Mouse (Mus musculus) midbrain, postnatal 0 days (tissue): ENCODE measurements at regions not wholly inside any gene's neighbourhood (a gene's known extent, or its start where the extent isn't known, plus 50 kb on each side); places are given as distances from the start of the nearest gene placed in this dataset.
A peak's percentile ranks its signal among the peaks of the same experiment; 100 is the strongest.

Experiments used
- ATAC-seq: fragments of 200-750 bp; cut with Nextera tagmentation; 2 replicates; pipeline ENCODE4 v1.8.0; 2017; ENCODE audit warnings: moderate number of reproducible peaks, mild to moderate bottlenecking, moderate TSS enrichment, moderate library complexity; ENCODE audit not compliant: low FRiP score
- DNase-seq: peaks from one replicate; pipeline ENCODE4 v3.0.0-alpha.2; 2015; ENCODE audit warnings: low spot score
- H3K27ac ChIP-seq: fragments of 300-500 bp; sonication (generic); 2 replicates; pipeline ENCODE4 v1.5.1; 2014; ENCODE audit warnings: low read depth, mild to moderate bottlenecking, low read length, mixed read lengths
- H3K27me3 ChIP-seq: fragments of 300-500 bp; sonication (generic); 2 replicates; pipeline ENCODE4 v1.6.1; 2014; ENCODE audit warnings: low read length, control low read depth, mixed read lengths; ENCODE audit not compliant: insufficient read depth
- H3K36me3 ChIP-seq: fragments of 300-500 bp; sonication (generic); 2 replicates; pipeline ENCODE4 v1.6.1; 2014; ENCODE audit warnings: low read length, control low read depth, mixed read lengths; ENCODE audit not compliant: insufficient read depth
- H3K4me1 ChIP-seq: fragments of 300-500 bp; sonication (generic); 2 replicates; pipeline ENCODE4 v1.6.1; 2014; ENCODE audit warnings: mild to moderate bottlenecking, control low read depth, antibody characterized with exemption, low read length, mixed read lengths; ENCODE audit not compliant: insufficient read depth
- H3K4me2 ChIP-seq: fragments of 300-500 bp; sonication (generic); 2 replicates; pipeline ENCODE4 v1.6.1; 2014; ENCODE audit warnings: low read depth, mild to moderate bottlenecking, low read length, mixed read lengths; ENCODE audit not compliant: poor library complexity, severe bottlenecking
- H3K4me3 ChIP-seq: fragments of 300-500 bp; sonication (generic); 2 replicates; pipeline ENCODE4 v1.5.1; 2014; ENCODE audit warnings: low read depth, mild to moderate bottlenecking, low read length, moderate library complexity
- H3K9ac ChIP-seq: fragments of 300-500 bp; sonication (generic); replicated peaks from 2 replicates; pipeline ENCODE4 v1.6.1; 2014; ENCODE audit warnings: mild to moderate bottlenecking, low read length, moderate library complexity, mixed read lengths; ENCODE audit not compliant: poor library complexity, severe bottlenecking
- H3K9me3 ChIP-seq: fragments of 300-500 bp; sonication (generic); 2 replicates; pipeline ENCODE4 v1.6.1; 2016; ENCODE audit warnings: low read length, control low read depth
- CTCF ChIP-seq: IDR thresholded peaks from 2 replicates; pipeline ENCODE4 v1.5.1; 2016; ENCODE audit warnings: antibody characterized with exemption, mild to moderate bottlenecking
- WGBS: fragments of 180-500 bp; shearing (Covaris S2); extraction: QIAGEN DNeasy Blood & Tissue Kit; methylation state at CpG from one replicate; pipeline ENCODE4 v1.1.7; 2014; 5-methylcytosine and 5-hydroxymethylcytosine counted together

- no peaks in the 10 kb centered on the region for H3K9me3 ChIP-seq
Measured at GRCm38 (mm10) chr1:109161067-109161466, 821.2 kb upstream of the Cdh7 start.

GRCm38 (mm10) chr1:109170838-109171237 lies 811.4 kb upstream of the Cdh7 start:
- Histone ChIP-seq H3K4me2 (no peak overlapping the region), H3K4me3 (no peak overlapping the region), H3K9ac (no peak overlapping the region), H3K27ac (no peak overlapping the region), H3K27me3 (no peaks in the 10 kb centered on the region), H3K9me3 (no peaks in the 10 kb centered on the region), H3K36me3 (no peaks in the 10 kb centered on the region), H3K4me1 (no peaks in the 10 kb centered on the region)
- WGBS: 72% methylated on average over 1 of the region's 1 CpGs
- DNase-seq: peak; percentile 9
- ATAC-seq: no peak
- no peak for TF ChIP-seq CTCF

More at GRCm38 (mm10) chr1:109161067-109161466, 821.2 kb upstream of the Cdh7 start:
- ATAC-seq (no peak; the same call in 1 of the 2 replicates), DNase-seq (no peak)
- TF ChIP-seq CTCF: no peak
- Histone ChIP-seq H3K9ac (no peak overlapping the region), H3K4me1 (no peaks in the 10 kb centered on the region), H3K36me3 (no peaks in the 10 kb centered on the region), H3K27ac (no peak overlapping the region), H3K4me2 (no peak overlapping the region), H3K4me3 (no peak overlapping the region), H3K27me3 (no peaks in the 10 kb centered on the region)
- 88% methylated on average over 1 of the region's 1 CpGs for WGBS

- H3K4me3 ChIP-seq: no peak overlapping the region
- no peak overlapping the region for H3K9ac ChIP-seq
- no peak for TF ChIP-seq CTCF
- H3K9me3 ChIP-seq: no peaks in the 10 kb centered on the region
- no peaks in the 10 kb centered on the region for H3K27me3 ChIP-seq
- no peak for ATAC-seq
- DNase-seq: no peak
- H3K4me2 ChIP-seq: no peak overlapping the region
- 83% methylated on average over 3 of the region's 3 CpGs for WGBS
- H3K27ac ChIP-seq: no peak overlapping the region
- no peaks in the 10 kb centered on the region for H3K36me3 ChIP-seq
- no peaks in the 10 kb centered on the region for H3K4me1 ChIP-seq
Measured at GRCm38 (mm10) chr1:109186497-109186896, 795.7 kb upstream of the Cdh7 start.

- TF ChIP-seq CTCF: no peak
- no peaks in the 10 kb centered on the region for H3K4me1 ChIP-seq
- H3K36me3 ChIP-seq: no peaks in the 10 kb centered on the region
- no peak overlapping the region for H3K4me3 ChIP-seq
- no peak overlapping the region for H3K9ac ChIP-seq
- 78% methylated on average over 1 of the region's 1 CpGs for WGBS
- DNase-seq (no peak), ATAC-seq (no peak)
- H3K27ac ChIP-seq: no peak overlapping the region
- H3K4me2 ChIP-seq: no peak overlapping the region
- no peaks in the 10 kb centered on the region for H3K27me3 ChIP-seq
- H3K9me3 ChIP-seq: no peaks in the 10 kb centered on the region
Measured at GRCm38 (mm10) chr1:109220088-109220487, 762.1 kb upstream of the Cdh7 start.

- H3K4me2 ChIP-seq: no peak overlapping the region
- TF ChIP-seq CTCF: no peak
- no peak overlapping the region for H3K9ac ChIP-seq
- WGBS: 100% methylated on average over 1 of the region's 1 CpGs
- H3K36me3 ChIP-seq: no peaks in the 10 kb centered on the region
- DNase-seq (no peak), ATAC-seq (no peak)
- H3K27ac ChIP-seq: no peak overlapping the region
- no peak overlapping the region for H3K4me3 ChIP-seq
- no peaks in the 10 kb centered on the region for H3K27me3 ChIP-seq
- H3K9me3 ChIP-seq: no peaks in the 10 kb centered on the region
- no peaks in the 10 kb centered on the region for H3K4me1 ChIP-seq
Measured at GRCm38 (mm10) chr1:109223571-109223970, 758.7 kb upstream of the Cdh7 start.
